Mouse (Mus musculus): ENCODE measurements at regions not wholly inside any gene's neighbourhood (a gene's known extent, or its start where the extent isn't known, plus 50 kb on each side); places are given as distances from the start of the nearest gene placed in this dataset.
A peak's percentile ranks its signal among the peaks of the same experiment; 100 is the strongest.

DNA sequence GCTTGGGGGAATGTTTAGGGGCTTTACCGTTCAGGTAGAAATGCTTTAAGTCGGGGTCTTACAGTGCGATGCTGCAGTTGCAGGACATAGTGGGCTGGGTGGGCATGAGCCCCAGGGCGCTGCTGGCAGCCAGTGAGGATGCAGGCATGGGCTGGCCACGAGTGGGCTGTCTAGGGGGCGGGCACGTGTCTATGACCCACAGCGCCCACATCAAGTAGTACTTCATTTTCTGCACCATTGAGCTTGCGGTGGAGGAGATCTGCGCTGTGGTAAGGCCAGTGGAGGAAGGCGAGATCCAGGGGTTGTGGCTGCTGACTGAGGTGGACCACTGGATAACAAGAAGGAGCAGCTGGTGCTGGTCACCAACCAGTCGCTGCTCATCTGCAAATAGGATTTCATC is 52.4 kb upstream of the Olfr291 start:
- ATAC-seq (ENCODE audit: insufficient read depth, low FRiP score, low TSS enrichment): no peak
- WGBS: 22% methylated on average over 12 of the region's 12 CpGs

DNA sequence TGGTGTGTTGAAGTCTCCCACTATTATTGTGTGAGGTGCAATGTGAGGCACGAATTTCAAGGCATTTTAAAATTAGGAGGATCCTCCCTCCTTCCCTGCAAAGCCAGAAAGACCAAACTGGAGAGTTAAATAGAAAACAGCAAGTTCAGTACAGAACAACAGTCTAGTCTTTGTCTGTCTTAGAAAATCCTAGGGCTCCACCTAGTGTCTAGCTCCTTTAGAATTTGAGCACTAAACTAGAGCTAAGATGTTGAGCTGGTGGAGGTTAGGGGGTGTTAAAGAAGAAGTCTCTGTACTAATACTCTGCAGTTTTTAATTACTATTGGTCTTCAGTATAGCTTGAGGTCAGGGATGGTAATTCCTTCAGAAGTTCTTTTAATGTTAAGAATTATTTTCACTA is 58.7 kb upstream of the Olfr291 start:
- H3K9ac ChIP-seq (ENCODE audit: low read length): no peak overlapping the region
- no peaks in the 10 kb centered on the region for H3K4me1 ChIP-seq (ENCODE audit: control insufficient read depth, insufficient read depth, low read length)
- DNase-seq (ENCODE audit: low spot score) (no peak), ATAC-seq (ENCODE audit: insufficient read depth, low FRiP score, low TSS enrichment) (no peak)
- H3K36me3 ChIP-seq (ENCODE audit: control insufficient read depth, insufficient read depth, low read length): no peaks in the 10 kb centered on the region
- H3K27me3 ChIP-seq (ENCODE audit: control insufficient read depth, insufficient read depth, low read length): no peaks in the 10 kb centered on the region
- no peak overlapping the region for H3K27ac ChIP-seq (ENCODE audit: low read depth, low read length)
- WGBS: 7% methylated on average over 1 of the region's 1 CpGs
- H3K4me3 ChIP-seq (ENCODE audit: low read depth, low read length): no peak overlapping the region
- H3K4me2 ChIP-seq (ENCODE audit: low read depth): no peak overlapping the region
- no peaks in the 10 kb centered on the region for H3K9me3 ChIP-seq (ENCODE audit: control insufficient read depth, low read length)

More for the DNA sequence above, 52.4 kb upstream of the Olfr291 start:
- Histone ChIP-seq H3K4me1 (ENCODE audit: control insufficient read depth, insufficient read depth, low read length) (no peaks in the 10 kb centered on the region), H3K9ac (ENCODE audit: low read length) (no peak overlapping the region), H3K9me3 (ENCODE audit: control insufficient read depth, low read length) (no peaks in the 10 kb centered on the region), H3K27ac (ENCODE audit: low read depth, low read length) (no peak overlapping the region), H3K4me3 (ENCODE audit: low read depth, low read length) (no peak overlapping the region), H3K27me3 (ENCODE audit: control insufficient read depth, insufficient read depth, low read length) (no peaks in the 10 kb centered on the region), H3K4me2 (ENCODE audit: low read depth) (no peak overlapping the region), H3K36me3 (ENCODE audit: control insufficient read depth, insufficient read depth, low read length) (no peaks in the 10 kb centered on the region)
- no peak for DNase-seq (ENCODE audit: low spot score)

DNA sequence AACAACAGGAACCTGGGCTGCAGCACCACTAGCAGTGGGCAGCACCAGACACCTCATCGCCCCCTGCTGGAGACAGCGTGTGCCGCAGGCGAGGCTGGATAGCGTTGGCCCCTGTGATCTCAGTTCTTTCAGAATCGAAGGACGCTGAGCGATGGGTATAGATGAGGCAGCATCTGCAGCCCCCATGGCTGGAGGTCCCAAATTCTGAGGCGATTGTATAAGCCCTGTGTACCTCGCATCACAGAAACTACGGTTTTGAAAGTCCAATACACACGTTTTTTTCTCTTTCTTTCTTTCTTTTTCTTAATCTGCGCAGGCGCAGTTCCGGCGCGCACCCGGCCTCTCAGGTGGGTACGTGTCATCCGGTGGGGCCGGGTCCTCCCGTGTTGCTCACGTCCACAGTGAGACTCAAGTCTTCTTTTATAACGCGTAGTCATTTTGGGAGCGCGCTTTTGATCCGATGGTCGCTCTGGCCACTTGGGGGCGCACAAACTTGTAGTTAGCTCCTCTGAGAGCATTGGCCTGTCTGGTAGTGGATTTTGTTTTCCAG is 74.0 kb upstream of the Olfr291 start:
- ATAC-seq (ENCODE audit: insufficient read depth, low FRiP score, low TSS enrichment) (peak; percentile 97), DNase-seq (ENCODE audit: low spot score) (peak; percentile 90)
- H3K4me1 ChIP-seq (ENCODE audit: control insufficient read depth, insufficient read depth, low read length): no peaks in the 10 kb centered on the region
- H3K4me3 ChIP-seq (ENCODE audit: low read depth, low read length): peak overlapping the region; percentile 44
- no peaks in the 10 kb centered on the region for H3K9me3 ChIP-seq (ENCODE audit: control insufficient read depth, low read length)
- H3K27me3 ChIP-seq (ENCODE audit: control insufficient read depth, insufficient read depth, low read length): no peaks in the 10 kb centered on the region
- H3K4me2 ChIP-seq (ENCODE audit: low read depth): peak overlapping the region; percentile 60
- under 1% methylated on average over 30 of the region's 30 CpGs for WGBS
- peak overlapping the region; percentile 50; the same call in 1 of the 2 replicates for H3K27ac ChIP-seq (ENCODE audit: low read depth, low read length)
- H3K36me3 ChIP-seq (ENCODE audit: control insufficient read depth, insufficient read depth, low read length): no peaks in the 10 kb centered on the region
- peak overlapping the region; percentile 69 for H3K9ac ChIP-seq (ENCODE audit: low read length)

DNA sequence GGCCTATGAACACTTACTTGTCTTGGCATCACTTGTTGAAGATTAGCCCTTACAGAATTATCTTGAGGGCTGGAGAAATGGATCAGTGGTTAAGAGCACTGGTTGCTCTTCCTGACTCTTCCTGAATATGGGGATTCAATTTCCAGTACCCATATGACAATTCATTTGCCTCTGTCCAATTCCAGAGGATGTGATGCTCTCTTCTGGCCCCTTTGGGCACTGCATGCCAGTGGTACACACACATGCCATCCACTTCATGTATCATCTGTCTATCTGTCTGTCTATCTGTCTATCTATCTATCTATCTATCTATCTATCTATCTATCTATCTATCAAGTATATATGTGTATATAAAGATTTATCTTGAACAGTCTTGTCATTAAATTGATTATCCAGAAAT is 75.7 kb upstream of the Olfr291 start:
- Histone ChIP-seq H3K36me3 (ENCODE audit: control insufficient read depth, insufficient read depth, low read length) (no peaks in the 10 kb centered on the region), H3K4me1 (ENCODE audit: control insufficient read depth, insufficient read depth, low read length) (no peaks in the 10 kb centered on the region), H3K27me3 (ENCODE audit: control insufficient read depth, insufficient read depth, low read length) (no peaks in the 10 kb centered on the region), H3K9ac (ENCODE audit: low read length) (no peak overlapping the region), H3K27ac (ENCODE audit: low read depth, low read length) (no peak overlapping the region), H3K9me3 (ENCODE audit: control insufficient read depth, low read length) (no peaks in the 10 kb centered on the region), H3K4me2 (ENCODE audit: low read depth) (no peak overlapping the region), H3K4me3 (ENCODE audit: low read depth, low read length) (no peak overlapping the region)
- ATAC-seq (ENCODE audit: insufficient read depth, low FRiP score, low TSS enrichment) (no peak), DNase-seq (ENCODE audit: low spot score) (no peak)

DNA sequence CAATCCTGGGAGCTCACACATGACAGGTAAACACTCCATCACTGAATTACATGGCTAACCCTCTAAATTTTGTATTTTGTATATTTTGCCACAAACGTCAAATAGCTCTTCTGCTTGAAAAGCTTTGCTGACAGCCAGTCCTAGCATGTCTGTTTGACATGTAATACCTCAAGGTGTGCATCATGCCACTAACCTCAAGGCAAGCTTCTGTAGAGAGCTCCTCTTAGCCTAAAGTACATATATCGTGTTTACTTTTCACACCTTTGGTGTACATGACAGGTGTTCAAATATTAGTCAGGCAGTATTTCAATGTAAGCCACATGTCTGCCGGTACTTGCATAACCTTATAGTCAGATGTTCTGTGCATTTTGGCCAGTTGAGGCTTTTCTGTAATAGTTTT is 66.5 kb upstream of the Zfand6 start:
- no peak overlapping the region for H3K9ac ChIP-seq (ENCODE audit: low read length)
- no peak for ATAC-seq (ENCODE audit: insufficient read depth, low FRiP score, low TSS enrichment)
- 84% methylated on average over 3 of the region's 3 CpGs for WGBS
- H3K27ac ChIP-seq (ENCODE audit: low read depth, low read length): no peak overlapping the region
- no peak overlapping the region for H3K4me2 ChIP-seq (ENCODE audit: low read depth)
- H3K9me3 ChIP-seq (ENCODE audit: control insufficient read depth, low read length): no peaks in the 10 kb centered on the region
- no peaks in the 10 kb centered on the region for H3K4me1 ChIP-seq (ENCODE audit: control insufficient read depth, insufficient read depth, low read length)
- H3K4me3 ChIP-seq (ENCODE audit: low read depth, low read length): no peak overlapping the region
- H3K27me3 ChIP-seq (ENCODE audit: control insufficient read depth, insufficient read depth, low read length): no peaks in the 10 kb centered on the region
- no peak for DNase-seq (ENCODE audit: low spot score)
- H3K36me3 ChIP-seq (ENCODE audit: control insufficient read depth, insufficient read depth, low read length): no peaks in the 10 kb centered on the region

DNA sequence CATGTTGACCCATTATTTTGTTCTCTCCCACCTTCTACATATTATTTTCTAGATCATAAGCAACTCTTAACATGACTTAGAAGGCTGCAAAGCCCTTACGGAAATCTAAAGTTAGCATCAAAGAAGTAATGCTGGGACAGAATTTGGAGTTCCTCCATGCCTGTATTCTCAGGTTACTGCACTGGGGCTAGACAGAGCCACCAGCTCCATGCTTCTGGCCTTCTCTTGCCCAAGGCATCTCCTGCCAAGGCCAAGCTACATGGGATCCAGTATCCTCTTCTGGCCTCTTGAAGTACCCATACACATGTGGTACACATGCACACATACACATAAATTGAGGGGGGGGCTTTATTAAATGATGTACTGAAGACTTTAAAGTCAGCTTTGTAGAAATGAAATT is 63.6 kb upstream of the Zfand6 start:
- no peak for DNase-seq (ENCODE audit: low spot score)
- no peaks in the 10 kb centered on the region for H3K36me3 ChIP-seq (ENCODE audit: control insufficient read depth, insufficient read depth, low read length)
- H3K4me3 ChIP-seq (ENCODE audit: low read depth, low read length): no peak overlapping the region
- no peaks in the 10 kb centered on the region for H3K4me1 ChIP-seq (ENCODE audit: control insufficient read depth, insufficient read depth, low read length)
- WGBS: 100% methylated on average over 1 of the region's 1 CpGs
- ATAC-seq (ENCODE audit: insufficient read depth, low FRiP score, low TSS enrichment): no peak
- no peaks in the 10 kb centered on the region for H3K9me3 ChIP-seq (ENCODE audit: control insufficient read depth, low read length)
- H3K4me2 ChIP-seq (ENCODE audit: low read depth): no peak overlapping the region
- no peaks in the 10 kb centered on the region for H3K27me3 ChIP-seq (ENCODE audit: control insufficient read depth, insufficient read depth, low read length)
- H3K9ac ChIP-seq (ENCODE audit: low read length): no peak overlapping the region
- H3K27ac ChIP-seq (ENCODE audit: low read depth, low read length): no peak overlapping the region

DNA sequence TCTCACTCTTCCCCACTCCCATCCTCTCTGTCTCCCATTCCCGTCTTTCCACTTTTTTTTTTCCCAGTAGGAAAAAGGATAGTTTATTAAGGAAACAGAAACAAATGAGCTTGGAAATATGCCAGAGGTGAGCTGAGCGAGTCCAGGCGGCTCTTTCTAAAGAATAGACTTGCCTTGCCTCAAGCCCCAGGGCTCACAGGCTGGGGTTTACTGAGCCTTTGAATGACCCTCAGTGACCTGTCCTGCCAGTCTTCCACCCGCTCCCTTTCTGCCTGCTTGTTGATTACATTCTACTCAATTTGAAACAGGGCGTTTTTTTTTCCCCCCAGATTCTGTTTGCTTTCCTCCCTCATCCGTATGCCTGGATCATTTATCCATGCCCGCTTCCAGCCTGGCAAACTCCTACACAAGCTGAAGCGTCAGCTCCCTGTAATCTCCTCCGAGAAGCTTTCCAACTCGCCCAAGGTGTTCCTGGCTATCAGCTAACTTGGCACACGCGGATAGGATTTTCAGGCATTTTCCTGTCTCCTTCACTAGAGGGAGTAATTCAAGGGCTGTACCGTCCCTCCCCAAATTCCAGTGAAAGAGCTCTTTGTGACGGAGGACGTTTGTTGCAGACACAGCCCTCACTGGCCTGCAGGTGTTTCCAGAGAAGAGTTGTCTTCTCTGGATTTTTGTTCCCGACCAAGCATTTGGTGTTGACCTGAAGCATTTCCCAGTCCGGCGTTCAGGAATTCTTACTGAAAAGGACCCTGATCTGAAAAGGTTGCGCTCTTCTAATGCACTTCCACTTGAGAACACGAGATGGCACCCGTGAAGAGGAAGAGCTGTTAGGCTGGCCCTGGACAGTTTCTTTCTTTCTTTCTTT is 59.9 kb upstream of the Zfand6 start:
- Histone ChIP-seq H3K4me1 (ENCODE audit: control insufficient read depth, insufficient read depth, low read length) (no peaks in the 10 kb centered on the region), H3K27me3 (ENCODE audit: control insufficient read depth, insufficient read depth, low read length) (no peaks in the 10 kb centered on the region), H3K36me3 (ENCODE audit: control insufficient read depth, insufficient read depth, low read length) (no peaks in the 10 kb centered on the region), H3K27ac (ENCODE audit: low read depth, low read length) (no peak overlapping the region), H3K9ac (ENCODE audit: low read length) (peak overlapping the region; percentile 47), H3K4me2 (ENCODE audit: low read depth) (peak overlapping the region; percentile 51), H3K9me3 (ENCODE audit: control insufficient read depth, low read length) (no peaks in the 10 kb centered on the region), H3K4me3 (ENCODE audit: low read depth, low read length) (peak overlapping the region; percentile 31)
- DNase-seq (ENCODE audit: low spot score) (peak; percentile 75), ATAC-seq (ENCODE audit: insufficient read depth, low FRiP score, low TSS enrichment) (peak; percentile 63; the same call in 1 of the 2 replicates)
- 8% methylated on average over 21 of the region's 21 CpGs for WGBS

DNA sequence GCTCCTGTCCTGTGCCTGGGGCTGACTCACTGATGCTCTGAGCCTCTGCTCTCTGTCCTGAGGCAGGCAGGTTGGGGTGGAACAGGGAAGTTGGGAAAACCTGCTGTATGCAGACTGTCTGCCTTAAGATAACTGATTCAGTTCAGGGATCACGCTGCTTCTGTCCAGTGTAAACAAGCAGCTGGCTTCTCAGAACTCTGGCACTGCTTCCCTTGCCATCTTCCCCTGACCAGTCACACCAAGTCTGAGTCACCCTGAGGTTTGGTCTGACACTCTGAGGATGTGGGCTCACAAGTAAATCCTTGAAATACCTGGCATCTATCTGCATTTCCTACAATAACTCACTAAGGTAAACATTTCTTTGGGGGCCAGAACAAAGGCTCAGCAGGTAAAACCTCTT is 58.1 kb upstream of the Zfand6 start:
- H3K27ac ChIP-seq (ENCODE audit: low read depth, low read length): no peak overlapping the region
- WGBS: 58% methylated on average over 1 of the region's 1 CpGs
- H3K4me2 ChIP-seq (ENCODE audit: low read depth): no peak overlapping the region
- ATAC-seq (ENCODE audit: insufficient read depth, low FRiP score, low TSS enrichment) (no peak), DNase-seq (ENCODE audit: low spot score) (no peak)
- no peaks in the 10 kb centered on the region for H3K4me1 ChIP-seq (ENCODE audit: control insufficient read depth, insufficient read depth, low read length)
- H3K9me3 ChIP-seq (ENCODE audit: control insufficient read depth, low read length): no peaks in the 10 kb centered on the region
- no peaks in the 10 kb centered on the region for H3K27me3 ChIP-seq (ENCODE audit: control insufficient read depth, insufficient read depth, low read length)
- H3K36me3 ChIP-seq (ENCODE audit: control insufficient read depth, insufficient read depth, low read length): no peaks in the 10 kb centered on the region
- H3K4me3 ChIP-seq (ENCODE audit: low read depth, low read length): no peak overlapping the region
- H3K9ac ChIP-seq (ENCODE audit: low read length): no peak overlapping the region

Data from neural tube, embryonic 11.5 days (tissue).